Mouse (Mus musculus) myocyte (in vitro differentiated cells): ENCODE data around the gene Lmod1. TPM values are rescaled to one million over a fixed set of nuclear protein-coding genes. Genes with fewer than 3 reads are reported as not detected.

Source experiments
- H3K27me3 ChIP-seq: one replicate; pipeline ENCODE4 v1.6.1; 2011; ENCODE audit not compliant: control insufficient read depth, insufficient read depth, insufficient read length
- H3K36me3 ChIP-seq: one replicate; pipeline ENCODE4 v1.6.1; 2011; ENCODE audit not compliant: control insufficient read depth, insufficient read depth
- H3K4me2 ChIP-seq: one replicate; pipeline ENCODE4 v1.6.1; 2011; ENCODE audit warnings: low read depth, control low read depth
- H3K4me3 ChIP-seq: one replicate; pipeline ENCODE4 v1.5.1; 2011; ENCODE audit warnings: mild to moderate bottlenecking, control low read depth, moderate library complexity
- H3K79me2 ChIP-seq: one replicate; pipeline ENCODE4 v1.6.1; 2011; ENCODE audit not compliant: control insufficient read depth, insufficient read depth
- H3ac ChIP-seq: one replicate; pipeline ENCODE4 v1.6.1; 2011; ENCODE audit not compliant: control insufficient read depth, insufficient read length
- CEBPB ChIP-seq: IDR thresholded peaks from 2 replicates; pipeline ENCODE4 v1.6.1; 2011; ENCODE audit warnings: mild to moderate bottlenecking, moderate library complexity; ENCODE audit not compliant: poor library complexity, insufficient read depth, severe bottlenecking
- E2F4 ChIP-seq: IDR thresholded peaks from one replicate; pipeline ENCODE4 v1.6.1; 2011; ENCODE audit warnings: mild to moderate bottlenecking, control low read depth, moderate library complexity; ENCODE audit not compliant: insufficient read depth
- MAX ChIP-seq: IDR thresholded peaks from one replicate; pipeline ENCODE4 v1.6.1; 2011; ENCODE audit warnings: low read depth, mild to moderate bottlenecking, control low read depth
- MYOD1 ChIP-seq, 3 experiments: IDR thresholded peaks; one replicate each; pipeline ENCODE4 v1.6.1; 2011; ENCODE audit warnings: control low read depth in 2 of 3, low read depth in 2 of 3, mild to moderate bottlenecking in 2 of 3, moderate library complexity in 1 of 3; ENCODE audit not compliant: insufficient read length in 2 of 3, control insufficient read depth in 1 of 3
- MYOG ChIP-seq, 3 experiments: IDR thresholded peaks; one replicate each; pipeline ENCODE4 v1.6.1; 2011; ENCODE audit warnings: control low read depth in 2 of 3, low read depth in 2 of 3, mild to moderate bottlenecking in 2 of 3; ENCODE audit not compliant: insufficient read length in 2 of 3, control insufficient read depth in 1 of 3, insufficient read depth in 1 of 3
- POLR2A ChIP-seq: IDR thresholded peaks from one replicate; pipeline ENCODE4 v1.6.1; 2011; ENCODE audit warnings: low read depth, mild to moderate bottlenecking, control low read depth, moderate library complexity; ENCODE audit not compliant: insufficient read length
- POLR2AphosphoS2 ChIP-seq: IDR thresholded peaks from one replicate; pipeline ENCODE4 v1.6.1; 2011; ENCODE audit warnings: low read depth, control low read depth; ENCODE audit not compliant: insufficient read length
- REST ChIP-seq: IDR thresholded peaks from one replicate; pipeline ENCODE4 v1.6.1; 2011; ENCODE audit warnings: mild to moderate bottlenecking, control low read depth, moderate library complexity; ENCODE audit not compliant: insufficient read depth, insufficient read length
- SRF ChIP-seq: IDR thresholded peaks from one replicate; pipeline ENCODE4 v1.6.1; 2011; ENCODE audit warnings: low read depth; ENCODE audit not compliant: control insufficient read depth, insufficient read length
- TCF12 ChIP-seq: IDR thresholded peaks from one replicate; pipeline ENCODE4 v1.6.1; 2011; ENCODE audit warnings: mild to moderate bottlenecking, control low read depth; ENCODE audit not compliant: poor library complexity, insufficient read depth, severe bottlenecking
- TCF3 ChIP-seq: IDR thresholded peaks from one replicate; pipeline ENCODE4 v1.6.1; 2011; ENCODE audit warnings: low read depth, control low read depth; ENCODE audit not compliant: insufficient read length
- USF1 ChIP-seq: IDR thresholded peaks from one replicate; pipeline ENCODE4 v1.6.1; 2011; ENCODE audit warnings: low read depth, mild to moderate bottlenecking, control low read depth, moderate library complexity
- polyA plus RNA-seq: library from polyadenylated mRNA; unstranded; fragments of >200 nt; fragmentation: generic; extraction: Trizol; gene quantifications from one replicate; pipeline ENCODE4 v1.2.1, GENCODE M21; 2012; ENCODE audit warnings: missing spikeins

Lmod1 gene
- 7.1 TPM for polyA plus RNA-seq

DNA sequence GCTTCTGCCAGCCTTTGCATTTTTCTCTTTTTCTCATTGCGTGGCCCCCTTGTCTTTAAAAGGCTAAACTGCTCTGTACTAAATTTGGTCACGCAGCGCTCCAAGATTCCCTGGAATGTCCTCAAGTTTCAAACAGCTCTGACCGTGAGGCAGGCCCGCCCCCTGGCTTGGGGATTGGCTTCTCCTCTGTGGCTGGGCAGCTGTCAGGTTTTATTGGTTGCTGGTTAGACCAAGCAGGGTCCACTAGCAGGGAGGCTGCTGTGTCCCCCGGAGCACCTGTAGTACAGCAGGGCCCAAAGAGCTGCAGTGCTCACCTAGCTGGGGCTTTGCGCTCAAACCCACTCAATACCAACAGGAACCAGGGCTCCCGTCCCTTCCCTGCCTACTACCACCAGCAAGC, at the start of gene Lmod1:
TSS of gene Lmod1 (plus strand) at position 237 of the 400 bp plus-strand sequence.
- no peaks in the 10 kb centered on the region for H3K79me2 ChIP-seq
- no peak within 1 kb of the TSS for H3ac ChIP-seq
- no peaks in the 10 kb centered on the region for H3K27me3 ChIP-seq
- peak within 1 kb of the TSS; percentile 10 for H3K4me3 ChIP-seq
- TF ChIP-seq USF1 (no peak), MYOG (IDR thresholded peaks at IDR 0.05; ENCODE audit: control insufficient read depth in 1 of 3, insufficient read depth in 1 of 3, insufficient read length in 2 of 3, low read depth in 2 of 3) (peak in 2 of 3 experiments; percentile 32 to 78), POLR2AphosphoS2 (no peak), POLR2A (peak; percentile 43), MYOD1 (IDR thresholded peaks at IDR 0.05; ENCODE audit: control insufficient read depth in 1 of 3, insufficient read length in 2 of 3, low read depth in 2 of 3) (peak in 1 of 3 experiments; percentile 64), SRF (peak; percentile 75), TCF12 (no peak), CEBPB (no peak), REST (no peak), TCF3 (no peak), E2F4 (no peak), MAX (no peak)
- H3K36me3 ChIP-seq = no peaks in the 10 kb centered on the region
- peak within 1 kb of the TSS; percentile 77 for H3K4me2 ChIP-seq

- H3K4me2 ChIP-seq = peak overlapping the region; percentile 2
- no peaks in the 10 kb centered on the region for H3K27me3 ChIP-seq
- H3ac ChIP-seq = no peak overlapping the region
- H3K36me3 ChIP-seq = no peaks in the 10 kb centered on the region
- no peak for TF ChIP-seq MYOG (IDR thresholded peaks at IDR 0.05; ENCODE audit: control insufficient read depth in 1 of 3, insufficient read depth in 1 of 3, insufficient read length in 2 of 3, low read depth in 2 of 3)
- H3K4me3 ChIP-seq = no peak overlapping the region
- no peaks in the 10 kb centered on the region for H3K79me2 ChIP-seq
These were observed 44.0 kb upstream of the Lmod1 start for GRCm38 (mm10) chr1:135280646-135281045.

GRCm38 (mm10) chr1:135281841-135282240, 42.8 kb upstream of the Lmod1 start:
- H3K79me2 ChIP-seq = no peaks in the 10 kb centered on the region
- H3K27me3 ChIP-seq = no peaks in the 10 kb centered on the region
- no peak overlapping the region for H3K4me3 ChIP-seq
- H3K4me2 ChIP-seq = no peak overlapping the region
- H3ac ChIP-seq = no peak overlapping the region
- no peaks in the 10 kb centered on the region for H3K36me3 ChIP-seq
- TF ChIP-seq POLR2AphosphoS2 (no peak), USF1 (no peak), POLR2A (no peak), TCF3 (no peak), TCF12 (no peak)

DNA sequence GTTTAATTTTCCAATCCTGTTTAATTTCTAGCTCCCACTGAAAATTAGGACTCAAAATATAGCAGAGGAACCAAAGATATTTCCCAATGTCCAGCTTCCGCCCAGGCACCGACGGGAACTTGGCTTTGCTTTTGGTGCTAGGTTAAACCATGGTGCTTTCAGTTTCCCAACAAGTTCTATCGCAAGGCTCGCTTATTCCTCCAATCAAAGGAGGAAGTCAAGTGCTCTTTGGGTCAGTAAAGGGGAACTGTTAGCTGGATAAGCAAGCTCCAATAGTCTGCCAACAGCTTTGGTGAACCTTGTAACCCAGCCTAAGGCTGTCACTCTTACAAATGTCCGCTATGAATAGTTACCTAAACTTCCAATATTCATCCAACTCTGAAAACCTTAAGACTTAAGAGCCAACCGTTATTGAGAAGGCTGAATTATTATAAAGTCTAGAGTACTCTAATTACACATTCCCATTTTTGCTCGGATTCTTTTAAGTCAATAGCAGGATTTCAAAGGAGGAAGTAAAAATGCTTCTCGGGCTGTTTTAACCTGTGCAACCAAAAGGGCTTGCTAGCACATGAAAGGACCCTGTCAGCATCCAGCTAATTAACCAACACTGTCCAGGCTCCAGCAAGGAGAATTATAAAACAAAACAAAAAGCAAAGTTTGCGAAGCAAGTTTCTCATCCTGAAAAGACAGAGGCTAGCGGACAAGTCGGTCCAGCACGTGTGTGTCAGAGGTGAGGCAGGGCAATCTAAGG, 41.9 kb upstream of the Lmod1 start:
- Histone ChIP-seq H3K4me3 (peak overlapping the region; percentile 28), H3K27me3 (no peaks in the 10 kb centered on the region), H3K4me2 (peak overlapping the region; percentile 77), H3ac (peak overlapping the region; percentile 8), H3K36me3 (no peaks in the 10 kb centered on the region), H3K79me2 (no peaks in the 10 kb centered on the region)
- TF ChIP-seq MYOG (IDR thresholded peaks at IDR 0.05; ENCODE audit: control insufficient read depth in 1 of 3, insufficient read depth in 1 of 3, insufficient read length in 2 of 3, low read depth in 2 of 3) (no peak), MYOD1 (IDR thresholded peaks at IDR 0.05; ENCODE audit: control insufficient read depth in 1 of 3, insufficient read length in 2 of 3, low read depth in 2 of 3) (no peak), POLR2A (no peak), TCF3 (no peak), E2F4 (no peak), REST (no peak), POLR2AphosphoS2 (no peak), MAX (no peak), CEBPB (no peak), USF1 (no peak), TCF12 (no peak), SRF (no peak)

GRCm38 (mm10) chr1:135283287-135283825, 41.3 kb upstream of the Lmod1 start:
- H3K27me3 ChIP-seq = no peaks in the 10 kb centered on the region
- H3K4me2 ChIP-seq = peak overlapping the region; percentile 77
- H3K4me3 ChIP-seq = peak overlapping the region; percentile 28
- no peaks in the 10 kb centered on the region for H3K79me2 ChIP-seq
- no peaks in the 10 kb centered on the region for H3K36me3 ChIP-seq
- H3ac ChIP-seq = peak overlapping the region; percentile 8
- no peak for TF ChIP-seq SRF
- no peak for TF ChIP-seq MAX
- TF ChIP-seq POLR2AphosphoS2 = no peak
- TF ChIP-seq CEBPB = no peak
- peak in 1 of 3 experiments; percentile 71 for TF ChIP-seq MYOG (IDR thresholded peaks at IDR 0.05; ENCODE audit: control insufficient read depth in 1 of 3, insufficient read depth in 1 of 3, insufficient read length in 2 of 3, low read depth in 2 of 3)
- TF ChIP-seq POLR2A = no peak
- no peak for TF ChIP-seq E2F4
- peak in 1 of 3 experiments; percentile 61 for TF ChIP-seq MYOD1 (IDR thresholded peaks at IDR 0.05; ENCODE audit: control insufficient read depth in 1 of 3, insufficient read length in 2 of 3, low read depth in 2 of 3)
- TF ChIP-seq USF1 = no peak
- TF ChIP-seq TCF3 = no peak
- no peak for TF ChIP-seq TCF12
- TF ChIP-seq REST = no peak
